Mouse (Mus musculus) left cerebral cortex, postnatal 36 days (tissue): ENCODE measurements at regions not wholly inside any gene's neighbourhood (a gene's known extent, or its start where the extent isn't known, plus 50 kb on each side); places are given as distances from the start of the nearest gene placed in this dataset.

ENCODE experiments used
- DNase-seq, 2 experiments: peaks; one replicate each; pipeline ENCODE4 v3.0.0; 2021 to 2022; ENCODE audit warnings: low spot score in 2 of 2, mixed read lengths in 1 of 2
- intact Hi-C: fragments of 180-260 bp; cut with DNase I; formaldehyde crosslinking; loops from one replicate; pipeline ENCODE4 v1.15.1; 2025

- DNase-seq = no peak
- intact Hi-C loops = no loop called here
Measured at GRCm38 (mm10) chr10:95001650-95002049, 57.0 kb upstream of the Plxnc1 start.

GRCm38 (mm10) chr10:94999716-95000115, 55.1 kb upstream of the Plxnc1 start:
- intact Hi-C loops = no loop called here
- DNase-seq = no peak
